Mouse (Mus musculus) intestine, postnatal 0 days (tissue): ENCODE results near the gene Fam122a. TPM values are rescaled to one million over a fixed set of nuclear protein-coding genes. Genes with fewer than 3 reads are reported as not detected.

Experiments used
- ATAC-seq: fragments of 200-750 bp; cut with Nextera tagmentation; 2 replicates; pipeline ENCODE4 v1.8.0; 2017; ENCODE audit warnings: mild to moderate bottlenecking, moderate TSS enrichment, moderate library complexity
- H3K27ac ChIP-seq: fragments of 300-500 bp; sonication (generic); 2 replicates; pipeline ENCODE4 v1.5.1; 2014; ENCODE audit warnings: mild to moderate bottlenecking, low read depth, low read length, moderate library complexity
- H3K27me3 ChIP-seq: fragments of 300-500 bp; sonication (generic); replicated peaks from 2 replicates; pipeline ENCODE4 v1.6.1; 2014; ENCODE audit warnings: low read length, mixed read lengths; ENCODE audit not compliant: control insufficient read depth, insufficient read depth
- H3K36me3 ChIP-seq: fragments of 300-500 bp; sonication (generic); 2 replicates; pipeline ENCODE4 v1.6.1; 2014; ENCODE audit warnings: mild to moderate bottlenecking, moderate library complexity; ENCODE audit not compliant: control insufficient read depth, insufficient read depth
- H3K4me1 ChIP-seq: fragments of 300-500 bp; sonication (generic); replicated peaks from 2 replicates; pipeline ENCODE4 v1.6.1; 2014; ENCODE audit warnings: antibody characterized with exemption, low read length, mixed read lengths; ENCODE audit not compliant: control insufficient read depth, insufficient read depth
- H3K4me2 ChIP-seq: fragments of 300-500 bp; sonication (generic); replicated peaks from 2 replicates; pipeline ENCODE4 v1.6.1; 2014; ENCODE audit warnings: low read depth, mild to moderate bottlenecking, moderate library complexity
- H3K4me3 ChIP-seq: fragments of 300-500 bp; sonication (generic); 2 replicates; pipeline ENCODE4 v1.5.1; 2014; ENCODE audit warnings: low read depth, low read length
- H3K9ac ChIP-seq: fragments of 300-500 bp; sonication (generic); 2 replicates; pipeline ENCODE4 v1.6.1; 2014; ENCODE audit warnings: mild to moderate bottlenecking, low read depth, low read length
- H3K9me3 ChIP-seq: fragments of 300-500 bp; sonication (generic); 2 replicates; pipeline ENCODE4 v1.6.1; 2016; ENCODE audit warnings: mixed run types; ENCODE audit not compliant: control insufficient read depth
- CTCF ChIP-seq: sonication (generic); IDR thresholded peaks from 2 replicates; pipeline ENCODE4 v1.5.1; 2016; ENCODE audit warnings: low read depth, mild to moderate bottlenecking, control low read depth, antibody characterized with exemption, moderate library complexity
- WGBS: fragments of 180-500 bp; shearing (Covaris S2); extraction: QIAGEN DNeasy Blood & Tissue Kit; methylation state at CpG from one replicate; pipeline ENCODE4 v1.1.7; 2014; 5-methylcytosine and 5-hydroxymethylcytosine counted together
- polyA plus RNA-seq: library from polyadenylated mRNA; unstranded; fragments of >200 nt; fragmentation: Nextera tagmentation; extraction: Ambion mirVana; gene quantifications from 2 replicates; pipeline ENCODE4 v1.2.1, GENCODE M21; 2015

Gene Fam122a
- polyA plus RNA-seq, 1 experiment from 2014 or later = 40.5 TPM

DNA sequence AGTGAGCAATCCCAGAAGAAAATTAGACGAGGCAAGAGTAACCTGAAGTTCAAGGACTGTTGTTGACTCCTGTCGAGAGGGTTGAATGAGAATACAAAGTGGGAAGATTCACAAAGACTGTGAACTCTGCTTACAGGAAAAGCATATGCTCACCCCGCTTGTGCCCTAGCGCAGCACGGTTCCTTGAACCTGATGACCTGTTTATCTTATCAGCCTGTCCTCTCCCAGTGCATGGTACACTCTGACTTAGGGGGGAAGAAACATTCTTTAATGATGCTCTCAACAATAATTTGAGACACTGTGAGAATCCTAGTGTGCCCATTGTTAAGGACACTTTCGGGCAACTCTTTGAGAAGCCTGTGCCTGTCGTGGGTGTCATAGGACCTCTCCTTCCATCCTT lies 39.9 kb upstream of the Fam122a start:
- ATAC-seq = no peak
- no peak overlapping the region for H3K27ac ChIP-seq

DNA sequence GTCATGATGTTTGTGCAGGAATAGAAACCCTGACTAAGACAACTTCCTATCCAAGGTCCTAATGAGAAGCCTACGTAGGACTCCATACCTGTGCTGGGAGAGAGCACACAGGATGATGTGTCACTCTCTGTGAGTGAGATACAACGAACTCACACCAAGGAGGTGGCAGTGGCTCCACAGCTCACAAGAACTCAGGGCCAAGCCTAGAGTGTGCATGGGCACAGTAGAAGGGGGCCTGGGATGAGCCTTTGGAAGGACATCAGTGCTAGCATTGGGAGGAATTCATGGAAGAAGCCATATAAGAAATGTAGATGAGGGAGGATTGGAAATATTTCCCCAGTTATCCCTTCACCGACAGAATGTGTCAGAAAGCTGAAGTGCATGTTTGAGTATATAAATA lies 38.8 kb upstream of the Fam122a start:
- H3K27me3 ChIP-seq = no peaks in the 10 kb centered on the region
- H3K27ac ChIP-seq = no peak overlapping the region
- H3K36me3 ChIP-seq = 0 out of 2 replicates have a peak, but pooled peaks cover 6% of the 10 kb centered on the region
- no peak for ATAC-seq
- H3K4me2 ChIP-seq = no peak overlapping the region
- TF ChIP-seq CTCF = no peak
- H3K4me1 ChIP-seq = peaks cover 21% of the 10 kb centered on the region
- 69% methylated on average over 3 of the region's 3 CpGs for WGBS
- H3K9ac ChIP-seq = no peak overlapping the region
- no peak overlapping the region for H3K4me3 ChIP-seq
- no peaks in the 10 kb centered on the region for H3K9me3 ChIP-seq

More for the DNA sequence above, 39.9 kb upstream of the Fam122a start:
- Histone ChIP-seq H3K4me3 (no peak overlapping the region), H3K4me2 (no peak overlapping the region), H3K4me1 (peaks cover 25% of the 10 kb centered on the region), H3K9ac (no peak overlapping the region), H3K36me3 (no peaks in the 10 kb centered on the region), H3K27me3 (no peaks in the 10 kb centered on the region), H3K9me3 (no peaks in the 10 kb centered on the region)
- 25% methylated on average over 7 of the region's 7 CpGs for WGBS
- TF ChIP-seq CTCF = no peak

DNA sequence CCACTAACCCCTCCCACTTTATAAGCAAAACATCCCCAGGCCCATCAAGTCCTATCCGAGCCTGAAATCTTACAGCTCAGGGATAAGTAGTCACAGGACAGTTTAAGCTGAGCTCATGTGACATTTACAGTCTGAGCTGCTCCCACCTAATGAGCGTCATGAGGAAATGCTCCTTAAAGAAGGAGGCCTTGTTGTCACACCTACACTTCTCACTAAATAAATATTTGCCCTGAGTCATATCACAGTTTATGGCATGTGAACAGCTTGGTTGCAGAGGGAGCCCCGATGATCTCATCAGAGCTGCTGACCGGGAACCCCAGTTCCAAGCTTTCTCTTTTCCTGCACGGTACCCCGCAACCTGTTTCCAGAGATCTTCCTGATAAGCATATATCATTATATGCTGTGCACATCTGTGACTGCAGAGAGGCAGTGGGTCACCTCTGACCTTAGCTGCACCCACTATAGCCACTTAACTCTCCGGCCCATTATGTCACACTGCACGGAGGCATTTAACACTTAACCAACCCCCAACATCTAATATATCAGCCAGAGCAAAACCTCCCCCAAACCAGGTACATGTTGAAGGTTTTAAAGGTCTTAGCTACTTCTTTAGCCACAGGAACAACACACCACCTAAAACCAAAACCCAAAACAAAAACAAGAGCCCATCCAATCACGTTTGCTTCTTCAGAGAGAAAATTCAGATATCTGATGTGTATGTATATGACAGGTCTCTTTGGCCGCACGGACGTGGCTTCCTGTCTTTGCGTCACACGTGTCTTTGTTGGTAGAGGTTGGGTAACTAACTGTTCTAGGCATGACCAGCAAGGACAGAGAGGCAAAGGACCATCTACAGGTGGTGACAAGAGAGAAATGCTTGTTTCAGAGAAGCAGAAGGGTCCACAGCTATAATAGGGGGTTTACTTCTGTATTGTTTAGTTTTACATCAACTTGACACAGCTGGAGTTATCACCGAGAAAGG lies 37.8 kb upstream of the Fam122a start:
- peak overlapping the region; percentile 54 for H3K4me2 ChIP-seq
- H3K4me3 ChIP-seq = no peak overlapping the region
- peaks cover 18% of the 10 kb centered on the region for H3K4me1 ChIP-seq
- peak; percentile 93 for ATAC-seq
- H3K9me3 ChIP-seq = no peaks in the 10 kb centered on the region
- H3K27ac ChIP-seq = peak overlapping the region; percentile 46
- 0 out of 2 replicates have a peak, but pooled peaks cover 6% of the 10 kb centered on the region for H3K36me3 ChIP-seq
- 43% methylated on average over 15 of the region's 15 CpGs for WGBS
- no peaks in the 10 kb centered on the region for H3K27me3 ChIP-seq
- TF ChIP-seq CTCF = no peak
- H3K9ac ChIP-seq = 0 out of 2 replicates have a peak overlapping the region, but pooled peaks have one; percentile 7

DNA sequence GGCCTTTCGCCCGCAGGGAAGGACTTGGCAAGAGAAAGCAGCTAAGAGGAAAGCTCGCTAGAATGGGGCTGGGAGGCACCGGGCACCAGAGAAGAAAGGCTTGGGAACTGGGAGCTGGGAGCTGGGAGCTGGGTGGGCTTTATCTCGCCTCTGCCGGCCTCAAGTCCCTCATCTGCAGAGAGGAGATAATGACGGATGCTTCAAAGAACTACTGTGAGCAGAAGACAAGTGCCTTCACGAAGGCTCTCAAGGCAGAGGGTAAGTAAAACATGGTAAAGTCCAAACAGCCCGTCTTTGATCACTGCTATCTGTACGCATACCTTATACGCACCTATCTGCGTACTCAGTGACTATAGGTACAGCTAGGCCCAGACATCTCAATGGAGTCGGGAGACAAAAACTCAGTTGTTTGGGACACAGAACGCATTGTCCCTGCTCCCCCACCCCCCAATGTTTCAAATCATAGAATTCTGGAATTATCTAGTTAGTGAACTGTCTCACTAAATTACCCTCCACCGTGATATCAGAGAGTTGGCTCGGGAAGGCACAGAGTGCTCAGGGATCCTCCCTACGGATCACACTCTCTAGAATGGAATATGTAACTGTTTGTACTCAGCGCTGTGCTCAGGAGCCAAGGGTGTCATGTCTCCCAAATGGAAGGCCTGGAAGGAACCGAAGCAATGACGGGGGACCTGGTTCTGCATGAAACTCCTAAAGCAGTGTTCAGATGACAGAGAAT lies 36.1 kb upstream of the Fam122a start:
- H3K4me1 ChIP-seq = peaks cover 15% of the 10 kb centered on the region; the same call in 1 of the 2 replicates
- H3K9ac ChIP-seq = no peak overlapping the region
- no peaks in the 10 kb centered on the region for H3K27me3 ChIP-seq
- H3K27ac ChIP-seq = no peak overlapping the region; the same call in 1 of the 2 replicates
- 54% methylated on average over 20 of the region's 20 CpGs for WGBS
- TF ChIP-seq CTCF = no peak
- no peak for ATAC-seq
- H3K4me3 ChIP-seq = no peak overlapping the region
- H3K4me2 ChIP-seq = no peak overlapping the region
- H3K9me3 ChIP-seq = no peaks in the 10 kb centered on the region
- H3K36me3 ChIP-seq = 0 out of 2 replicates have a peak, but pooled peaks cover 6% of the 10 kb centered on the region

DNA sequence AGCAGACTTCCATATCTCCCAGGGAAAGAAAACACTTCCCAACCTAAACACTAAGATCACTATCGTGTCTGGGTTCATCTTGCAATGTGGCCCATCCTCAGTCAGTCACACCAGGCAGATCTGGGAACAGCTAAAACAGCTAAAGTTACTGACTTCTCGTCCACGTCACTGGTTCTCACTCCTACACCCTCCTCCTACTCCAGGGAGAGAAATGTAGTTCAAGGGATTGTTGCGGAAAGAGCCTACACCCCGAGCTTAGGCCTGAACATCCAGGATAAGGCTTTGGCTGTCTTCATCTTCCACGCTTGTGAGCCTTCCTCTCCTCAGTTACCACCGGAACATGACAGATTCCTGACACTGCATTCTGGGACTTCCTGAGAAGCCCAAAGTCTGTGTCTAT lies 34.8 kb upstream of the Fam122a start:
- Histone ChIP-seq H3K4me3 (no peak overlapping the region), H3K4me1 (peaks cover 10% of the 10 kb centered on the region; the same call in 1 of the 2 replicates), H3K36me3 (0 out of 2 replicates have a peak, but pooled peaks cover 6% of the 10 kb centered on the region), H3K9ac (no peak overlapping the region), H3K27me3 (no peaks in the 10 kb centered on the region), H3K4me2 (no peak overlapping the region), H3K27ac (no peak overlapping the region), H3K9me3 (no peaks in the 10 kb centered on the region)
- ATAC-seq = no peak
- no peak for TF ChIP-seq CTCF
- WGBS = 84% methylated on average over 7 of the region's 7 CpGs

DNA sequence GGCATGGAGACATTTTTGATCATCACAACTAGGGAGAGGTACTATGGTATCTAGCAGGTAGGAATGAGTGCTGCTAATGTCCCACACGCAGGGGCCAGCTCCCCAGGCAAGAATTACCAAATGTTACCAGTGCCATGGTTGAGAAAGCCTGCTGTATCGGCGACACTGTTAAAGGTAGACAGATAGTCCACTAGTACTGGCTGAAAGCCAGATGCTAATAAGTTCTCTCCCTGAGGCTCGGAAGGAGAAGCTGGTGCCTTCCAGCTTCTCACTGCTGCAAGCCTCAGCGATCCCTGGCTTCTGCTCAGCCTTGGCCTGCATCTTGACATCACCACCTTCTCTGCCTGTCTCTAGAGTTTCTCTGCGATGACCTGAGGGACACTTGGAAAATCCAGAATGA lies 32.2 kb upstream of the Fam122a start:
- no peak for TF ChIP-seq CTCF
- Histone ChIP-seq H3K27ac (no peak overlapping the region), H3K36me3 (0 out of 2 replicates have a peak, but pooled peaks cover 6% of the 10 kb centered on the region), H3K4me3 (no peak overlapping the region), H3K9me3 (no peaks in the 10 kb centered on the region), H3K4me2 (no peak overlapping the region), H3K9ac (no peak overlapping the region), H3K27me3 (no peaks in the 10 kb centered on the region), H3K4me1 (peaks cover 6% of the 10 kb centered on the region; the same call in 1 of the 2 replicates)
- WGBS = 62% methylated on average over 6 of the region's 6 CpGs
- no peak for ATAC-seq
